Mouse (Mus musculus): ENCODE measurements around the gene Prkcz. TPM values are rescaled to one million over a fixed set of nuclear protein-coding genes. Genes with fewer than 3 reads are reported as not detected.
"Not testable (repeated sequence)": the region's sequence is repeated elsewhere in the genome, so short reads cannot be mapped to it uniquely, and the experiment has no call there.

Prkcz gene
- total RNA-seq, 2 experiments from 2014 or later, result 1.7 to 2.1 TPM

- DNase-seq, result peak; percentile 22 to 42
Observed at GRCm38 (mm10) chr4:155250361-155251117, 110.6 kb downstream of the Prkcz start.

DNA sequence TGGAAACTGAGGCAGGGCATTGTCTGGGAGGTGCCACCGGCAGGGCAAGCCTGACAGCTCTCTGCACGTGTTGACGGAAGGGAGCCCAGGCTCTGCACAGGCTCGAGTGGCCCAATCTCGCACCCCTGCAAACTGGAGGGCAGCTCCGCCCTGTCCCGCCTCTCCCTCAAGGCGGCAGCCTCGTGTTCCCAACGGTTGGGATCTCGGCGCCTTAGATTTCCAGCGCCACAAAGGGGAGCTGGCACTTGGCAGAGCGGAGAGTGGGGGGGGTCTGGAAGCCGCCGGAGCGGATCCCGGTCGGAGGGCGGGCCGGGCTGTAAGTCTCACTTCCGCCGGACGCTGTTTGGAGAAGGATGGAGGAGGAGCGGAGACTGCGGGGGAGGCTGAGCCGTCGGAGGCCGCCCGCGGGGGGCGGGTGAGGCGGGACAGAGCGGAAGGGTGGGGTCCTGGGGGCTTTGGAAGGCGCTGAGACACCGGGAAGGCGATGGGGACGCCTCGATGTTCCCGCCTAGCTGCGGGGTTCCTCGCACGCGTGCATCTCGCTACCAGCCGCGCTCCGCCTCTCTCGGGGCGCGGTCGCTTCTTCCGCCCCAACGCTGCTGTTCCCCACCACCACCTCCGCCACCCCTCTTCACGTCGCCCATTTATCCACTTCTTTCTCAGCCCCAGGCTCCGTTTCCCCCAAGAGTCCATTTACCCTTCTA lies 111.4 kb downstream of the Prkcz start, which contains the start of gene Faap20:
Faap20 (plus strand) TSS at position 155 of the 704 bp plus-strand sequence.
- peak; percentile 90 to 91 for DNase-seq
- intact Hi-C loops (cut with DNase I), result loop anchor here (1.0 to 5.0 kb wide), 6 partner anchors 15 to 154 kb away; no protein-coding TSS in a partner anchor

More at GRCm38 (mm10) chr4:155250361-155251117, 110.6 kb downstream of the Prkcz start:
- intact Hi-C loops (cut with DNase I), result loop anchor here (1.0 kb wide), 1 partner anchor 58 kb away; no protein-coding TSS in a partner anchor

DNA sequence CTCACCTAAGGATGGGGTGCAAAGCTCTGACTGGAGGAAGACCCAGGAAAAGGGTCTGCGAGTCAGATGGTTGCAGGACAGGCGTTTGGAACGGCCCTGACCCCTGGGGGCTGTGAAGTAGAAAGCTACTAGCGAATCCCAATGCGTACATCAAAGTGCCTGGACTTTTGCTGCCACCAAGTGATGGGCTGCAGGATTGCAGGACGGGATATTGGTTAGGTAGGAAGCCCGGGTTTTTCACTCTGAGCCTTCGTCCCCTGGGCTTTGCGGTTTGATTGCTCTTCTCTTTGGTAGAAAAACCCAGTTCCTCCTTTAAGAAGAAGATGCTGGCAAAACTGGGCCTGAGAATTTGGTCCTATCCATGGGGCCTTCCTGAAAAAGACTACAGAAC lies 111.9 kb downstream of the Prkcz start:
- peak; percentile 92 to 96 for DNase-seq
- intact Hi-C loops (cut with DNase I), result loop anchor here (1.0 to 5.0 kb wide), 5 partner anchors 14 to 154 kb away; no protein-coding TSS in a partner anchor

DNA sequence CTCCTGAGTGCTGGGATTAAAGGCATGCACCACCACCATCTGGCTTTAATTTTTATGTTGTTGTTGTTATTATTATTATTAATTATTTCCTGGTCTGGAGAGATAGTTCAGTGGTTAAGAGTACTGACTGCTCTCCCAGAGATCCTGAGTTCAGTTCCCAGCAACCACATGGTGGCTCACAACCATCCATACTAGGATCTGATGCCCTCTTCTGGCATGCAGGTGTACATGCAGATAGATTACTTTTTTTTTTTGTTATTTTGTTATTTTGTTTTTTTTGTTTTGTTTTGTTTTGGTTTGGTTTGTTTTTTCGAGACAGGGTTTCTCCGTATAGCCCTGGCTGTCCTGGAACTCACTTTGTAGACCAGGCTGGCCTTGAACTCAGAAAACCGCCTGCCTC lies 113.1 kb downstream of the Prkcz start:
- intact Hi-C loops (cut with DNase I), result loop anchor here (2.0 to 5.0 kb wide), 4 partner anchors 13 to 119 kb away; no protein-coding TSS in a partner anchor
- not testable (repeated sequence) for DNase-seq

GRCm38 (mm10) chr4:155246691-155247105 lies 114.5 kb downstream of the Prkcz start:
- no peak for DNase-seq
- intact Hi-C loops (cut with DNase I), result loop anchor here (5.0 kb wide), 1 partner anchor 59 kb away; no protein-coding TSS in a partner anchor

DNA sequence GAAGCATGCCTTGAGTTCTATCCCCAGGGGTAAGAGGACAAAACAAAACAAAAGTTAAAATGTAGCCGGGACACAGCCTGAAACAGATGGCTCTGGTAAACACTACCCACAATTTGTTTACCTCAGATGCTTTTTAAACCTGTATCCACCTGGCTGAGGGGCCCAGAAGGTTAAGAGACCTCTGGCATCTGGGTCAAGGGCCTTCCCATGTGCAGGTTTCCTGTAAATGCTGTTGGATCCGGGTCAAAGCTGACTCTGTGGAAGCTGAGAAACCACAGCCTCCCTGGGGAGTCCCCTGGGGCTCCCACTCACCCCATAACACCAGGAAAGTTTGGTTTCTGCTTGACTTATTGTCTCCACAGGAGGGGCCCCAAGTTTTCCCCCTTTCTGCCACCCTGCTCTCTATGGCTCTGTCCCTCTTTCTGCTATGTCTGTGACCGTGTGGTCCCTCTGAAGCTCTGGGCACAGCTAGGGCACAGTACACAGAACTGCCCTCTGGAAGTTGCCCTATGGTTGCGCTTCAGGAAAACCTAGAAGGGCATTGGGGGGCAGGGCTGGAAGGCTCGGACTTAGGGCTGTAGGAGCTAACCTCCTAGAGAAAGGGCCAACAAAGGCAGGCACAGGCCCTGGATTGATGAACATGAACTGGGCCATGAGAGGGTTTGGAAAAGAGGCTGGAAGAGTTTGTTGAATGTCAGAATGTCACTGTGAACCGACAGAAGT lies 115.2 kb downstream of the Prkcz start:
- no peak for DNase-seq
- intact Hi-C loops (cut with DNase I), result loop anchor here (5.0 kb wide), 1 partner anchor 59 kb away; no protein-coding TSS in a partner anchor

DNA sequence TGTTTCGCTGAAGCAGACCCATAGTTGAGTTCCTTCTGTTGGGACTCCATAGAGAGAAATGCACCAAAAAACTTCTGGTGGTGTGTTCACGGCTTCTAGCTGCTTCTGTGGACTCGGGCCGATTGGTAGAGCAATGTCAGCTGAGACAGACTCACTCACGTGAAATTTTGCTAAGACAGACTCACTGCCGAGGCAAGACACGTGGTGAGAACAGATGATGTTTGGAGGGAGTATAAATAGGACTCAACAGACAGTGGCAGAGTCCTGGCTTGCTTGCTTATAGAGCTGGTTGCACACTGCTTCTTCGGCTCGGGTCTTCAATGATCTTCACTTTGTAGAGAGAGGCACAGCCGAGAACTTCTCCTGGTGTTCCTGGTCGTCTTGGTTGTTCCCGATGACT lies 117.9 kb downstream of the Prkcz start:
- intact Hi-C loops (cut with DNase I), result no loop called here
- DNase-seq, result no peak

- no peak for DNase-seq
- intact Hi-C loops (cut with DNase I), result no loop called here
Observed at GRCm38 (mm10) chr4:155242292-155242691, 118.9 kb downstream of the Prkcz start.

DNA sequence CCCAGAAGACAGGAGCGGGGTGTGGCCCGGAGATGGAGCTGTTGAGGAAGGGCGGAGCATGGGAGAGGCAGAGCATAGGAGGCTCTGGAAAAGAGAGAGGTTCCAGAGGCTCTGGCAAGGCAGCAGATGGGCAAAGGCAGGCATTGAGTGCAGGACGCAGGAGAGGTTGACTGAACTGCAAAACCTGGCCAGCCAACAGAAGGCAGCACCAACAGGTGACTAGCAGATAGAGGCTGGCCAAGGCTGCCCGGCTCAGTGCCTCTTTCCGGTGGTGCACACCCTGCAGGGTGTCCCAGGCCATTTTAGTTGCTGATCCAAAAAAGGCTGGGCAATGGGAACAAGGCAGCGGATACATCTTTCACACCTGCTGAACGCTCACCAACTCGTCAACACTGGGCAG lies 119.4 kb downstream of the Prkcz start:
- peak in 1 of 2 experiments; percentile 20 for DNase-seq
- intact Hi-C loops (cut with DNase I), result no loop called here

DNA sequence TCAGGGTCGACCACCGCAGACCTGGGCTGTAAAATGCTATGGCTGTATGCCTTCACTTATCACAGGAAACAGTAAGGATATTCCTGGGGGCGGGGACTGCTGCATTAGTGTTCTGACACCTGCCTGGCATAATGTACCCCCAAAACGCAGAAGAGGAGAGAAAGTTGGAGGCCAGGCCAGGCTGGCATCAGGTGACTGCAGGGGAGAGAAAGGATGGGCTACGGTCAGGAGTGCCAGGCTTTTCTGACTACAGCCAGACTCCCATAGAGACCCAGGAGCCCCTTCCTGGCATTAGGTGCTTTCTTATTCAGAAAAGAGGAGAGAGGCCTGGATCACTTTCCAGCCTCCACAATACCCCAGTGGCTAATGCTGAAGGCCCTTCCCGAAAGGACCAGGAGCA lies 121.7 kb downstream of the Prkcz start:
- intact Hi-C loops (cut with DNase I), result no loop called here
- no peak for DNase-seq

DNA sequence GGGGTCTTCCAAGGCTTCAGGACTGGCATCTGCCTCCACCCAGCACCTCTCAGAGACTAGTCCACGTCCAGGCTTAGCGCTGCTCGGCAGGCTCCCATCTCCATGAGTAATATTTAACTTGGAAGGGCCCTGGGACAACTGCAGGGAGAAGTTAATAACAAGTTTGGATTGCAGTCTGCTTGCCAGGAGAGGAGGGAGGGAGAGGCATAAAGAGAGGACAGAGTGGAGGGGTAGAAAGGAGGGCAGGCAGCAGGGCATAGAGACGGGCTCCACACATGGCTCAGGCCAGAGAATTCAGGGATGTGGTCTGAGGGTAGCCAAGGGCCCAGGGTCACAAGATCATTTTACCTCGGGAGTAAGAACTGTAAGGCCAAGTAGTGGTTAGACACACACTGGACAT lies 122.9 kb downstream of the Prkcz start:
- peak; percentile 40 to 59 for DNase-seq
- intact Hi-C loops (cut with DNase I), result no loop called here

GRCm38 (mm10) chr4:155236737-155237385 lies 124.3 kb downstream of the Prkcz start:
- intact Hi-C loops (cut with DNase I), result no loop called here
- DNase-seq, result no peak

DNA sequence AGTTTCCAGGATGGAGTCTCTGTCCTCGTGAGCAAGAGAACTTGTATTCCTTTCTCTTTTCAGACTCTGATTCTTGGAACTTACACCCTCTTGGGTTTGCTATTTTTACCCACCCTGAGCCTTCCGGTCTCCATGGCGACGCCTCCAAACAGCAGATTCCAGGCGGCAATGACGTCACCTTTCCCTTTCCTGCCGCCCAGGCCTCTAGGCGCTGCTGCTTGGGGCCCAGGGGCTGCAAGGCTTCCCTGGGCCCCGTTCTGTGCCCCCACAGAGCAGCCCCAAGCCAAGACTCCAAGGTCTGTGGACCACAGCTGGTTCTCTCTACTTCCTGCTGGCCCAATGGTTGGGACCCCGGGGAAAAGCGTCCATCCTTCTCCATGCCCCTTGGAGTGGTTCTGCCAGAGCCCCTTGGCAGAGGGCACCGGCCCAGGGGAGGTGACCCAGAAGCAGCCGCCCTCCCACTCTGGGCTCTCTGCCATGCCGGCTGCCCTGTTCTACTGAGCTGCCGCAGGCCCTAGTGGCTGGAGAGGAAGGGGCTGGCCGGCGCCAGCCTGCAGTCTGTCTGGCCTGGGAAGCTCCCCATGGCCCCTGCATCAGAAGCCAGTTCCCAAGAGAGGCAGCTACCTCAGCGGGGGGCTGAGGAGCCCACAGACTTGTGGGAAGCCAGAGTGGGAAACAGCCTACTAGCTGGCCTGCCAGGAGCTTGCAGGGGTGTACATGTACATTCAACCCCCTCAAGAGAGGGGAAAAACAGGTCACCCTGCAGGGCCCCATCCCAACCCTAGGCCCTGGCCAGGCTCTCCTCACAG lies 125.6 kb downstream of the Prkcz start:
- peak; percentile 92 to 94 for DNase-seq
- intact Hi-C loops (cut with DNase I), result loop anchor here (2.0 kb wide), 1 partner anchor 13 kb away; the partner anchor contains the start of gene Faap20

- peak; percentile 48 to 67 for DNase-seq
Observed at GRCm38 (mm10) chr4:155234371-155235310, 126.5 kb downstream of the Prkcz start.

GRCm38 (mm10) chr4:155233878-155234277 lies 127.3 kb downstream of the Prkcz start:
- intact Hi-C loops (cut with DNase I), result loop anchor here (2.0 kb wide), 1 partner anchor 15 kb away; the partner anchor contains the start of gene Faap20
- peak; percentile 84 to 88 for DNase-seq

More at GRCm38 (mm10) chr4:155234371-155235310, 126.5 kb downstream of the Prkcz start:
- intact Hi-C loops (cut with DNase I), result loop anchor here (2.0 kb wide), 1 partner anchor 14 kb away; the partner anchor contains the start of gene Faap20

- intact Hi-C loops (cut with DNase I), result no loop called here
- DNase-seq, result no peak
Observed at GRCm38 (mm10) chr4:155228461-155228860, 132.7 kb downstream of the Prkcz start.

GRCm38 (mm10) chr4:155227986-155228385 lies 133.2 kb downstream of the Prkcz start:
- no peak for DNase-seq
- intact Hi-C loops (cut with DNase I), result no loop called here

- intact Hi-C loops (cut with DNase I), result no loop called here
- no peak for DNase-seq
Observed at GRCm38 (mm10) chr4:155225918-155226317, 135.2 kb downstream of the Prkcz start.

Data from heart, postnatal 14 days (tissue).